Mouse (Mus musculus) stomach, postnatal 0 days (tissue): ENCODE measurements around the gene Hps3.

Experiments
- CTCF ChIP-seq: IDR thresholded peaks from 2 replicates; pipeline ENCODE4 v1.5.1; 2016; ENCODE audit warnings: antibody characterized with exemption, low read depth, mild to moderate bottlenecking, moderate library complexity
- EP300 ChIP-seq: optimal IDR thresholded peaks from 2 replicates; pipeline ENCODE3; 2016; ENCODE audit warnings: antibody characterized with exemption

GRCm38 (mm10) chr3:19964625-19965188 is 70.4 kb downstream of the Hps3 start:
- TF ChIP-seq CTCF: no peak
- TF ChIP-seq EP300: no peak
